Mouse (Mus musculus) bone marrow, adult 2 months (tissue): ENCODE results near the gene Ak2. TPM values are rescaled to one million over a fixed set of nuclear protein-coding genes. Genes with fewer than 3 reads are reported as not detected.

Experiments used
- H3K27ac ChIP-seq: fragments of 200-500 bp; 2 replicates; pipeline ENCODE4 v1.5.1; 2012; ENCODE audit warnings: low read depth, mild to moderate bottlenecking, control low read depth, inconsistent platforms, low read length; ENCODE audit not compliant: control insufficient read depth, poor library complexity, insufficient read depth
- H3K4me1 ChIP-seq: fragments of 200-500 bp; 2 replicates; pipeline ENCODE4 v1.6.1; 2011; ENCODE audit warnings: low read length; ENCODE audit not compliant: control insufficient read depth, insufficient read depth
- H3K4me3 ChIP-seq: fragments of 200-500 bp; replicated peaks from 2 replicates; pipeline ENCODE3; 2011; ENCODE audit warnings: mild to moderate bottlenecking, low read depth, low read length, control low read depth; ENCODE audit not compliant: control insufficient read depth
- CTCF ChIP-seq: fragments of 200-500 bp; IDR thresholded peaks from 2 replicates; pipeline ENCODE4 v1.5.1; 2011; ENCODE audit warnings: low read length, control low read depth; ENCODE audit not compliant: control insufficient read depth, insufficient read depth
- POLR2A ChIP-seq: fragments of 200-500 bp; IDR thresholded peaks from 2 replicates; pipeline ENCODE4 v1.6.1; 2011; ENCODE audit warnings: low read depth, mild to moderate bottlenecking, control low read depth, low read length, borderline replicate concordance; ENCODE audit not compliant: control insufficient read depth
- WGBS: fragments of 180-500 bp; shearing (Covaris S2); methylation state at CpG from one replicate; pipeline ENCODE4 v1.1.7; 2018; 5-methylcytosine and 5-hydroxymethylcytosine counted together
- polyA plus RNA-seq: library from polyadenylated mRNA; stranded (reverse); fragments of >200 nt; gene quantifications from 2 replicates; pipeline ENCODE4 v1.2.4, GENCODE M21; 2011; ENCODE audit warnings: low replicate concordance; ENCODE audit not compliant: missing spikeins, insufficient read depth, insufficient read length

Ak2 gene
- polyA plus RNA-seq, 1 experiment, result 118 TPM

DNA sequence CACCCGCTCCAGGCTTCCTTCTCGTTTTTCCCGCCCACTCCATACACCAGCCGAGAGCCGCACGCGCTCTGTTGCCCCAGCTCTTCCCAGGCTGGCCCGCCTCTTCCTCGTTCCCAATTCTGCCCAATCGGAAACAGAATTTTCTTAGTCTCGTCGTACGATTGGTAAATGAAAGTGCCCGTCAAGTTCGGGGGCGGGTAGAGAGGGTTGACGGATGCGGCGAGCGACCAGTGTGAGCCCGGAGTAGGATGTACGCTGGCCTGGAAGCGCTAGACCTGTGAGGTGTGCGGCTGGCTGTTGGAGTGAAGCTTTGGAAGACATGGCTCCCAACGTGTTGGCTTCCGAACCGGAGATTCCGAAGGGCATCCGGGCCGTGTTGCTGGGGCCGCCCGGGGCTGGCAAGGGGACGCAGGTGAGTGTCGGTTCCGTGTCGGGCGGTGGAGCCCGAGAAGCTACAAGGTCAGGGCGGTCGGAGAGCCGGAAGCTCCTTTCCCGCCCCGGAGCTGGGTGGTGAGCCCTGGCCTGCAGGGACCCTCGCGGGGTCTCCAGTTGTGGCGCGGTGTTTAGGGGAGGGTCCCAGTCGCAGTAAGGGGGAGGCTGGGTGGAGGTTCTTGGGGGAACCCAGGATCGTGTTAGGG is 1.4 kb downstream of the Ak2 start:
- Histone ChIP-seq H3K4me1 (peaks cover 5% of the 10 kb centered on the region; the same call in 1 of the 2 replicates), H3K27ac (peak overlapping the region; percentile 79), H3K4me3 (peak overlapping the region; percentile 95)
- under 1% methylated on average over 49 of the region's 49 CpGs for WGBS
- TF ChIP-seq POLR2A (peak; percentile 88), CTCF (no peak)

DNA sequence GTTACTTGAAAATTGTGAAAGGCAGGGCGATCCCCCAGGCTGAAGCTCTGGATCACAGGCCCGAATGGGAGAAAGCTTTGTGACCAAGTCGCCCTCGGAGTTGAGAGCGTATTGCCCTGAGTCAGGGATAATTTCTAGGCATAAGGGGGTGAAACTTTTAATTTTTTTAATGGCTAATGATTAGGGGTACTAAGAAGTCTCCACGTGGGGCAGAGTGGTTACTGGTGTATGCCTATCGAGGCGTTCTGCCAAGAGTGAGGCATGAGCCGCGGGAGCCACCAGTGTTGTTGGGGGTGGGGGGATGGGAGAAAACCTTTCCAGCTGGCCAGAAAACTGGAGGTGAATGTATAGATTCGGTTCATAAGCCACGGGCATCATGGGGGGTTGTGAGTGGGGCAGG is 1.9 kb downstream of the Ak2 start:
- H3K4me1 ChIP-seq, result peaks cover 5% of the 10 kb centered on the region; the same call in 1 of the 2 replicates
- WGBS, result under 1% methylated on average over 12 of the region's 12 CpGs
- H3K4me3 ChIP-seq, result peak overlapping the region; percentile 95
- TF ChIP-seq POLR2A (no peak), CTCF (no peak)
- peak overlapping the region; percentile 79 for H3K27ac ChIP-seq

DNA sequence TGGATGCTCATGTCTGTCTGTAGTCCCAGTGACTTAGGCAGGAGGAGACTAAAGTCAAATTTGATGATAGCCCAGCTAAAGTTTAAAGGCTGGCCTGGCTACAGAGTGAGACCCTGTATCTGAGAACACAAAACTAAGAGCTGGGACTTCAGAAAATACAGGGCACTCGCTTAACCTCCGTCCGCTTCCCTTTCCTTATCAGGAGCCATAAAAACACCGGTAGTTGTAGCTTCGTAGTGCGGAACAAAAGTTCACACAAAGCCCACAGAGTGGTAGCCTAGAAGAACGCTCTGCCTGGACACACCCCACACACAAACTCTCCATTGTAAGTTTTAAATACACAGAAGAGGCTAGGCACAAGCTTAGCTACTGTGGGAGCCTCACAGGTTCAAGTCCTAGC is 3.5 kb downstream of the Ak2 start:
- no peak for TF ChIP-seq CTCF
- TF ChIP-seq POLR2A, result no peak
- H3K4me1 ChIP-seq, result peaks cover 5% of the 10 kb centered on the region; the same call in 1 of the 2 replicates
- whole genome bisulfite sequencing, result 58% methylated on average over 7 of the region's 7 CpGs
- no peak overlapping the region for H3K4me3 ChIP-seq
- H3K27ac ChIP-seq, result no peak overlapping the region

DNA sequence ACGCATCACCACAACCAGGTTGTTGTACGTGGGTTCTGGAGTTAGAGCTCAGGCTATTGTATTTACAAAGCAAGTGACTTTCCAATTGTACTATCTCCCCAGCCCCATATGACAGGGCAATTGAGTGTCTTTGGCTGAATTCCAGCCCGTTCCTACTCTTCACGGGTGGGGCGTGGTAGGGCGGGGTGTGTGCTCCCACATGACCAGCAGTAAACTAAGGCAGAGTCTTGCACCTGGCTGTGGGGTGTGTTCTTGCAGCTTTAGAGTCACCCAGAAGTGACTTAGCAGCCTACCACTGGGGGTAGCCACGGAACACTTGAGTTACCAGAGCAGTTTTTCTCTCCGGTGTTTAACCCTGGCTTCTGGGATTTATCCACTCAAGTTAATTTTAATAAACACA is 5.5 kb downstream of the Ak2 start:
- WGBS, result 54% methylated on average over 8 of the region's 8 CpGs
- Histone ChIP-seq H3K4me1 (peaks cover 5% of the 10 kb centered on the region; the same call in 1 of the 2 replicates), H3K27ac (no peak overlapping the region), H3K4me3 (no peak overlapping the region)
- TF ChIP-seq CTCF, result no peak
- no peak for TF ChIP-seq POLR2A

DNA sequence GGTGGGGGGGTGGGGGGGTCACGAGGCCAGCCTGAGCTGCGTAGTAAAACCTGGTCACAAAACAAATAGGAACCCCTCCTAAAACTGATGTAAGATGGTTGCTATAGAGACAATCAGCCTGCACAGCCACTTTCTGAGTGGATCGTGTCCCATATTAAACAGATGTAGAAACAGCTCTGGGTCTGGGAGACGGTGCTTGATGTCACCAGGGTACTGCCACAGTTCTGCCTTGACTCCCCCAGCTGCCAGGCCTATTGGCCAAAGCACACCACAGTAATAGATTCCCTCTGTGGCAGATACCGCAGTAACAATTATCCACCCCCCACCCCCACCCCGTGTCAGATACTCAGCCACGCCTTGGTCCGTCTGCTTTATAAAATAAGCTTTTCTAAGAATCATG is 6.6 kb downstream of the Ak2 start:
- no peak overlapping the region for H3K27ac ChIP-seq
- 75% methylated on average over 8 of the region's 8 CpGs for WGBS
- H3K4me1 ChIP-seq, result peaks cover 5% of the 10 kb centered on the region; the same call in 1 of the 2 replicates
- no peak overlapping the region for H3K4me3 ChIP-seq
- TF ChIP-seq CTCF, result no peak
- TF ChIP-seq POLR2A, result no peak

DNA sequence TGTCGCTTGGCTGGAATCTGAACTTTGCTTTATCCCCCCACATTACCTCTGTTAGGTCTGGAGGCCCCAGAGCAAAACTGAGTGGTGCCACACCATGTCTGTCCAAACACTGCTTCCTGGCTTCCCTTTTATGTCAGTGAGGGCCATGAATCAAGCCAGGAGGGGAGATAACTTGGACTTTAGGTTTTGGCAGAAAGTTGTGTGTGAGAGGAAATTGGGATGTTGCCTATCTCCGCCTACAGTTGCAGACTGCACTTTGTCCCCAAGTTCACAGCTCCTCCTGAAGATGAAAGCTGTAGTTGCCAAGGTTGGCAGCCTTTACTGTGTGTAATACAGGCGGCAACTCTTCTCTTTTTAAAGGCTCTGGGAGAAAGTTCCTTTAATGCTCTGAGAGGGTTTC is 9.0 kb downstream of the Ak2 start:
- Histone ChIP-seq H3K4me1 (peaks cover 3% of the 10 kb centered on the region; the same call in 1 of the 2 replicates), H3K27ac (no peak overlapping the region), H3K4me3 (no peak overlapping the region)
- TF ChIP-seq CTCF (no peak), POLR2A (no peak)
- WGBS, result 80% methylated on average over 3 of the region's 3 CpGs

- TF ChIP-seq CTCF (no peak), POLR2A (no peak)
- no peak overlapping the region for H3K4me3 ChIP-seq
- 66% methylated on average over 8 of the region's 8 CpGs for WGBS
- H3K27ac ChIP-seq, result no peak overlapping the region
- peaks cover 2% of the 10 kb centered on the region; the same call in 1 of the 2 replicates for H3K4me1 ChIP-seq
Measured at GRCm38 (mm10) chr4:129003720-129004119, 12.0 kb downstream of the Ak2 start.

DNA sequence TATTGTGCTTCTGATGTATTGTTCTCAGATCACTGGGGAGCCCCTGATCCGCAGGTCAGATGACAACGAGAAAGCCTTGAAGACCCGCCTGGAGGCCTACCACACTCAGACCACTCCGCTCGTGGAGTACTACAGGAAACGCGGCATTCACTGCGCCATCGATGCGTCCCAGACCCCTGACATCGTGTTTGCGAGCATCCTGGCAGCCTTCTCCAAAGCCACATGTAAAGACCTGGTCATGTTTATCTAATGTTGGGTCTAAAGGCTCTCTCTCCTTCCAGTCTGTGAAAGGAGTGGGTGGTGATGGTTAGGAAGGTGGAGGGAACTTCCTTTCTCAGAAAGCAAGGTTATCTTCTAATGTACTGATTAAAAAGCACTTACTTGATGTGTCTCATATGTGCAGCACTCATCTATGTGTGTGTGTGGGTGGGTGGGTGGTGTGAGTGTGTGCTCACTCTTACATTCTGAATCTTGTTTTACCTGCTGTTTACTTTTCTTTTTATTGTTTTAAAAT is 16.3 kb downstream of the Ak2 start:
- 78% methylated on average over 12 of the region's 12 CpGs for WGBS
- no peak overlapping the region for H3K4me3 ChIP-seq
- no peak overlapping the region for H3K27ac ChIP-seq
- H3K4me1 ChIP-seq, result peaks cover 2% of the 10 kb centered on the region; the same call in 1 of the 2 replicates
- TF ChIP-seq CTCF, result no peak
